Mouse (Mus musculus) forebrain, embryonic 13.5 days (tissue): ENCODE results near the gene Tpsg1. TPM values are rescaled to one million over a fixed set of nuclear protein-coding genes. Genes with fewer than 3 reads are reported as not detected.

Source experiments
- ATAC-seq: fragments of 200-750 bp; cut with Nextera tagmentation; 2 replicates; pipeline ENCODE4 v1.8.0; 2017
- H3K27ac ChIP-seq: fragments of 300-500 bp; sonication (generic); 2 replicates; pipeline ENCODE4 v1.5.1; 2015; ENCODE audit warnings: inconsistent platforms, mild to moderate bottlenecking, moderate library complexity
- H3K27me3 ChIP-seq: fragments of 300-500 bp; sonication (generic); 2 replicates; pipeline ENCODE4 v1.6.1; 2015; ENCODE audit warnings: mild to moderate bottlenecking, inconsistent platforms
- H3K36me3 ChIP-seq: fragments of 300-500 bp; sonication (generic); 2 replicates; pipeline ENCODE4 v1.6.1; 2015; ENCODE audit warnings: mild to moderate bottlenecking, inconsistent platforms; ENCODE audit not compliant: poor library complexity, severe bottlenecking
- H3K4me1 ChIP-seq: fragments of 300-500 bp; sonication (generic); 2 replicates; pipeline ENCODE4 v1.6.1; 2015; ENCODE audit warnings: inconsistent platforms
- H3K4me2 ChIP-seq: fragments of 300-500 bp; sonication (generic); 2 replicates; pipeline ENCODE4 v1.6.1; 2015; ENCODE audit warnings: inconsistent platforms, mild to moderate bottlenecking, moderate library complexity
- H3K4me3 ChIP-seq: fragments of 300-500 bp; sonication (generic); 2 replicates; pipeline ENCODE4 v1.5.1; 2015; ENCODE audit warnings: mild to moderate bottlenecking, inconsistent platforms
- H3K9ac ChIP-seq: fragments of 300-500 bp; sonication (generic); 2 replicates; pipeline ENCODE4 v1.6.1; 2015; ENCODE audit warnings: mild to moderate bottlenecking, inconsistent platforms
- H3K9me3 ChIP-seq: fragments of 300-500 bp; sonication (generic); replicated peaks from 2 replicates; pipeline ENCODE4 v1.6.1; 2016; ENCODE audit warnings: inconsistent platforms
- WGBS: fragments of 180-500 bp; shearing (Covaris S2); methylation state at CpG from one replicate; pipeline ENCODE4 v1.1.7; 2015; 5-methylcytosine and 5-hydroxymethylcytosine counted together
- polyA plus RNA-seq: library from polyadenylated mRNA; unstranded; fragments of >200 nt; fragmentation: Nextera tagmentation; extraction: Ambion mirVana; gene quantifications from 2 replicates; pipeline ENCODE4 v1.2.1, GENCODE M21; 2015

The Tpsg1 gene
- polyA plus RNA-seq, 1 experiment from 2014 or later, result 0.66 TPM

DNA sequence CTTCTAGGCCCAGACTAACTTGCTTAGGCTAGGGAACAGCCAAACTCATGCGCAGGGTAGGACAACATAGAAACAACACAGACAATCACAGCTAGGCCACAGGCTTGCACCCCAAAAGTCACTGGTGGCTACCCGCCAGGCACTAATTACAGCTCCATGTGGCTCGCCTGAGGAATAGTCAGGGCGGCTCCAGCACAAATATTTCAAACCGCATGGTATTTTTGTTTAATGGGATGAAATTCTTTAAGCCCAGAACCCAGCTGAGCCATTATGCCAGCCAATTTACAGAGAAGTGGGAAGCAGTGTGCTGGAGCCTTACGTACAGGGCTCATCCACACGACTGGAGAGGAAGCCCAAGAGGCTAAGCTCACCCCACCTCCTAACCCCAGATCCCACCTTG, 40.5 kb downstream of the Tpsg1 start:
- H3K27ac ChIP-seq, result peak overlapping the region; percentile 14
- H3K27me3 ChIP-seq, result peaks cover 56% of the 10 kb centered on the region
- H3K4me1 ChIP-seq, result peaks cover 65% of the 10 kb centered on the region
- no peak overlapping the region for H3K9ac ChIP-seq
- no peak overlapping the region for H3K4me3 ChIP-seq
- no peak overlapping the region for H3K4me2 ChIP-seq
- no peak for ATAC-seq
- 41% methylated on average over 7 of the region's 7 CpGs for WGBS
- no peaks in the 10 kb centered on the region for H3K9me3 ChIP-seq
- no peaks in the 10 kb centered on the region for H3K36me3 ChIP-seq

DNA sequence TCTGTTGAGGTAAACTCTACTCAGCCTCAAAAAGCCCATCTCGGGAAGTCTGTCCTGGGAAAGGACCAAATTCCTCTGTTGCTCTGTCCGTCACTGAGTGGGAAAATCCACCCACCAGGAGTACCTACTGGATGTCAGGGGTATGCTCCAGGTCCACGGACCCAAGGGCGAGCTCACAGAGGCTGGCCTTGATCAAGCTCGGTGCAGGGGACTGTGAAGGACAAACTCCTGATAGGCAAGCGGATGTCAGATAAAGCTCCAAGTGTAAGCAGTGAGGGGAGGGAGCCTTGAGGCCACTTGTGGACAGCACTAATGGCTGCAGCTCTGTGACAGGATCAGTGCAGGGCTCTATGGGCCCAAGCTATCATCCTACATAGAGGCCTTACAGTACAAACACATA, 41.1 kb downstream of the Tpsg1 start:
- Histone ChIP-seq H3K4me1 (peaks cover 65% of the 10 kb centered on the region), H3K36me3 (no peaks in the 10 kb centered on the region), H3K4me3 (no peak overlapping the region), H3K27ac (peak overlapping the region; percentile 14), H3K4me2 (no peak overlapping the region), H3K9me3 (no peaks in the 10 kb centered on the region), H3K9ac (no peak overlapping the region), H3K27me3 (peaks cover 51% of the 10 kb centered on the region)
- ATAC-seq, result no peak
- 80% methylated on average over 6 of the region's 6 CpGs for WGBS

DNA sequence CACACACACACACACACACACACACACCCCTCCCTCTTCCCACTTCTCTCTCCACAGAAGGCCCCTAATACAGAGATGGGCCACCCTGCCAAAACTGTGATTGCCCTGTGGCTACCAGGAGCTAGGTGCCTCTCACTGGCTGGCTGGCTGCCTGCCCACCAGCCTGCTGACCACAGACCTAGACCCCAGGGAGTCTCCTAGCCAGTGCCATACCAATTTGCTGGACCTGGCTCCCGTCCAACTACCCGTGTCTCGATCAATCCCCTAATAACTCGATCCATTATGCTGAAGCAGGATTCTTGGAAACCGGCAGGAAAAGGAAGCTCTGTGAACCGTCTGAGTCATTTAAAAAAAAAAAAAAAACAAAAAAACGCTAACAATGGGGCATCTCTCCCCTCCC, 41.7 kb downstream of the Tpsg1 start:
- ATAC-seq, result no peak
- 22% methylated on average over 7 of the region's 7 CpGs for WGBS
- no peak overlapping the region for H3K9ac ChIP-seq

DNA sequence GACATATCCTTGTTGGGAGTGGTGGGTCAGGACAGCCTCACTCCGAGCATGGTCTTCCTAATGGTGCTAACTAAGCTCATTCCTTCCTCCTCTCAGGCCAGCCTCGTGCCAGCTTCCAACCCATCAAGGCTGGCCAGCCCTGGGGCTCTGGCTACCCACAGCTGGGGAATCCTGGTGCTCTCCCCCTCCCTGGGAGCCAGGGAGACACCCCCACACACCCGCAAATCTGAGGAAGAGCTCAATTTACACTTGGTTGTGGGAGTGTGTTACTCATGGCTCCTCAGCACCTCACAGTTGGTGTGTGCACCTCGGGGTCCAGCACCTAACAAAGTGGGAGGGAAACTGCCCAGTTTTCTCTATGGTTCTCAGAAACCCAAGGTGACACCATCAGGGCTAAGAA, 42.2 kb downstream of the Tpsg1 start:
- no peak overlapping the region for H3K9ac ChIP-seq
- H3K27ac ChIP-seq, result peak overlapping the region; percentile 14
- peaks cover 65% of the 10 kb centered on the region for H3K4me1 ChIP-seq
- no peak overlapping the region for H3K4me2 ChIP-seq
- no peak for ATAC-seq
- H3K4me3 ChIP-seq, result no peak overlapping the region
- peaks cover 51% of the 10 kb centered on the region for H3K27me3 ChIP-seq
- H3K9me3 ChIP-seq, result no peaks in the 10 kb centered on the region
- H3K36me3 ChIP-seq, result no peaks in the 10 kb centered on the region
- 73% methylated on average over 4 of the region's 4 CpGs for WGBS

More for the DNA sequence above, 41.7 kb downstream of the Tpsg1 start:
- H3K4me2 ChIP-seq, result no peak overlapping the region
- H3K4me3 ChIP-seq, result no peak overlapping the region
- H3K9me3 ChIP-seq, result no peaks in the 10 kb centered on the region
- peak overlapping the region; percentile 14 for H3K27ac ChIP-seq
- H3K27me3 ChIP-seq, result peaks cover 51% of the 10 kb centered on the region
- peaks cover 65% of the 10 kb centered on the region for H3K4me1 ChIP-seq
- H3K36me3 ChIP-seq, result no peaks in the 10 kb centered on the region

DNA sequence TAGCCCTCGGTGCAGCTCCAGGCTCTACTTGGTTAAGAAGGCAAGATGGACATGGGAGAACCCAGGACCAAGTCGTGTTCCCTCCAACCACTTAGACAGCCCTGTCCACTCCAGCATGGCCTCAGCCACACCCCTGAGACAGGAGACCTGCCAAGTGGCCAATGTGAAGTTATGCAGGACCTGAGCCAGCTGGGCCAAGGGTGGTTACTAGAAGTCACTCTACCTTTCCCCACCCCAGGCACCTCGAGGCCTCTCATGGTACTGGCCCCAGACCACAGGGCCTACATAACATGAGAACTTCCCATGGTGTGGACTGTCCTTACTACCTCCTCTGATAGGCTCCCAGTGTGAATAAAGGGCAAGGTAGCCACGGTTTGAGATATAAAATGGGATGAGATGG, 45.1 kb downstream of the Tpsg1 start:
- no peak overlapping the region for H3K4me2 ChIP-seq
- H3K9ac ChIP-seq, result no peak overlapping the region
- H3K4me3 ChIP-seq, result no peak overlapping the region
- no peaks in the 10 kb centered on the region for H3K36me3 ChIP-seq
- peaks cover 25% of the 10 kb centered on the region for H3K27me3 ChIP-seq
- WGBS, result 78% methylated on average over 4 of the region's 4 CpGs
- H3K4me1 ChIP-seq, result peaks cover 68% of the 10 kb centered on the region
- no peaks in the 10 kb centered on the region for H3K9me3 ChIP-seq
- H3K27ac ChIP-seq, result no peak overlapping the region
- no peak for ATAC-seq

DNA sequence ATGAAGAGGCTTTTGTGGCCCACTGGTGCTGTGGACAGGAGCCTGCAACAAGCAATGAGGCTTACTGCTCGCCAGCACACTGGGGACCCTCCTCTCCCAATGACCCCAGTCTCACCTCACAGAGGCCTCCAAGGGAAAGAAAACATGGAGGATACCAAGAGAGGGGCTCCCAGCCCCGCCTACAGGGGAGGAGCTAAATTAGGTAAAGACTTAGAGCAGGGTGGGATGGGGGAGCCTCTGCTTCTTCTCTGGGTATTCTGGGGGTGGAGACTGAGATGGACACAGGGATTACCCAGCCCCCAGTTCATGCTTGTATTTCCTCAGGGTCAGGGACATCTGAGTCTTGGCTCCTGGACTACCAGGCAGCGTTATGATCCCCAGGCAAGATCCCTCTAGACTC, 45.8 kb downstream of the Tpsg1 start:
- Histone ChIP-seq H3K9me3 (no peaks in the 10 kb centered on the region), H3K4me3 (no peak overlapping the region), H3K4me2 (no peak overlapping the region), H3K27ac (no peak overlapping the region; the same call in 1 of the 2 replicates), H3K36me3 (no peaks in the 10 kb centered on the region), H3K4me1 (peaks cover 68% of the 10 kb centered on the region), H3K9ac (no peak overlapping the region), H3K27me3 (peaks cover 18% of the 10 kb centered on the region)
- ATAC-seq, result no peak
- WGBS, result 36% methylated on average over 3 of the region's 3 CpGs

DNA sequence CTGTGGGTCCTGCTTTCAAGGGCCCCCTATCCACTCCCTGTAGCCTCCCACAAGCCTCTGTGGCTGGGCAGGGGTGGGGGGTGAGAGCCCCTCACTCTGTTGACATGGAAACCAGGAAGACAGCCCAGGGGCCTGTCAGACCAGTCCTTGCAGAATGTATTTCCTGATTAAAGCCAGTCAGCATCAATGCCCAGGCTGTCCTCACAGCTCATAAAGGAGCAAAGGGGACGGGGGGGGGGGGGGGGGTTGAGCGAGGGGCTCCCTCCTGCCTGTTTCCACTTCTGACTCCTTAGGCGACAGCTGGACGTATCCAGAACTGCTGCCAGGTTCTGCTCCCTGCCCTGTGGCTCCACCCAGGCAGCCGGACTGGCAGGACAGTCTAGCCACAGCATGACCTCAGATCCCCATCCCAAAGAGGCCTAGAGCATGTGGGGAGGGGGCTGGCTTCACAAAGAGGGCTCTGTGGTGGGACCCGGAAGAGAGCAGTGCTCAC, 46.4 kb downstream of the Tpsg1 start:
- Histone ChIP-seq H3K4me1 (peaks cover 68% of the 10 kb centered on the region), H3K36me3 (no peaks in the 10 kb centered on the region), H3K9me3 (no peaks in the 10 kb centered on the region), H3K9ac (peak overlapping the region; percentile 50; the same call in 1 of the 2 replicates), H3K27me3 (peaks cover 14% of the 10 kb centered on the region), H3K27ac (peak overlapping the region; percentile 11; the same call in 1 of the 2 replicates), H3K4me2 (peak overlapping the region; percentile 19; the same call in 1 of the 2 replicates), H3K4me3 (no peak overlapping the region)
- 3% methylated on average over 6 of the region's 6 CpGs for WGBS
- 0 out of 2 replicates have a peak, but pooled peaks have one; percentile 11 for ATAC-seq

DNA sequence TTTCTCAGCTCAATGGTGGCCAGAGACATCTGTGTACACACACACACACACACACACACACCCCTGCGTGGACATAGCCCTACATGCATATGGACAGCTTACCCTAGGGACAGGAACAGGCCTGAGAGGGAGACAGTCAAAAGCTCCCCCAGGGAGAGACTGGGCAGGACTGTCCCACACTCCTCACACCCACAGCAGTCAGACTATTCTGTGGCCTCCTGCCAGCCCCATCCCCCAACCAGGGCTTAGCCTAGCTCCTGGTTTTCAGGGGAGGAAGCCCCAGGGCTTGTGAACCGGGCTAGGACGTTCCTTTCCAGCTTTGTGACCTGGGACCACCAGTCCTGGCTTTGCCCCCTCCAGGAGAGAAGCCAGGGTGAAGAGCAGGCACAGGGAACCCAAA, 47.1 kb downstream of the Tpsg1 start:
- Histone ChIP-seq H3K36me3 (no peaks in the 10 kb centered on the region), H3K4me3 (no peak overlapping the region), H3K4me2 (no peak overlapping the region; the same call in 1 of the 2 replicates), H3K4me1 (peaks cover 66% of the 10 kb centered on the region), H3K9me3 (no peaks in the 10 kb centered on the region), H3K27me3 (peaks cover 14% of the 10 kb centered on the region), H3K27ac (peak overlapping the region; percentile 11; the same call in 1 of the 2 replicates), H3K9ac (peak overlapping the region; percentile 50; the same call in 1 of the 2 replicates)
- 0 out of 2 replicates have a peak, but pooled peaks have one; percentile 14 for ATAC-seq
- WGBS, result 14% methylated on average over 3 of the region's 3 CpGs

DNA sequence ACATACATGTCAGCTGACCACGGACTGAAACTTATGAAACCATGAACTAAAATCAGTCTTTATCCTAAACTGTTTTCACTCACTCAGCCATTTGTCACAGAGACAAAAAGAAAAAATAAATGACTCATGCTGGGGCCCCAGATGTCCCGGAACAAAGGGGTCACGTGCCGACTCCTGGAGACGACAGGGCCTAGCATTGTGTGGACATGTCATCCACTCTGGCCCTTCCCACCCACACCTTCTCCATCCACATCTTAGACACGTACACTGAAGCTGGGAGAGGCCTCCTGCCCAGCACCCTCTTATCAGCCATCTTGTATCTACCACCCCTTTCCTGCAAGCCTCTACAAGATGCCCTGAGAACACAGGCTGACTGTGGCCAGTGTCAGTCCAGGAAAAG, 48.9 kb downstream of the Tpsg1 start:
- H3K4me1 ChIP-seq, result peaks cover 62% of the 10 kb centered on the region
- ATAC-seq, result no peak
- no peak overlapping the region for H3K9ac ChIP-seq
- H3K9me3 ChIP-seq, result no peaks in the 10 kb centered on the region
- H3K36me3 ChIP-seq, result no peaks in the 10 kb centered on the region
- H3K27ac ChIP-seq, result no peak overlapping the region
- peaks cover 9% of the 10 kb centered on the region; the same call in 1 of the 2 replicates for H3K27me3 ChIP-seq
- H3K4me3 ChIP-seq, result no peak overlapping the region
- no peak overlapping the region for H3K4me2 ChIP-seq
- 72% methylated on average over 6 of the region's 6 CpGs for WGBS

DNA sequence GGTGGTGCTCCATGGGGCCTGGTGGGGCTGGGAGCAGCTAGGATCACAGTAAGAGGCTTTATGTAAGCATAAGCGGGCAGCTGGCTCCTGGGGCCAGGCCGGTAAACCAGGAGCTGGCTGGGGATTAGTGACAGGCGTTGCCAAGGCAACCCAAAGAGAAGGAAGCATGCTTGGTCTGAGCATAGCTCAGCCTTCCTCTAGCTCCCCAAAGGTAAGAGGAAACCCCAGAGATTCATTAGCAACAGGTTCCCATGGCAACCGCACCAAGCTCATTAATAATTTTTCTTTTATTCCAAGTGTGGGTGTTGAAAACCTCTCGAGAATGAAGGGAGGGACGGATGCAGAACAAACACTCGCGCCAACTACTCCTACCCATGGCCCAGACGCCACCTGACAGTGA, 49.9 kb downstream of the Tpsg1 start:
- peak; percentile 57; the same call in 1 of the 2 replicates for ATAC-seq
- WGBS, result 8% methylated on average over 9 of the region's 9 CpGs
- Histone ChIP-seq H3K36me3 (no peaks in the 10 kb centered on the region), H3K9me3 (no peaks in the 10 kb centered on the region), H3K27ac (peak overlapping the region; percentile 32), H3K4me2 (peak overlapping the region; percentile 8; the same call in 1 of the 2 replicates), H3K9ac (no peak overlapping the region), H3K27me3 (peaks cover 6% of the 10 kb centered on the region; the same call in 1 of the 2 replicates), H3K4me1 (peaks cover 62% of the 10 kb centered on the region), H3K4me3 (no peak overlapping the region)

DNA sequence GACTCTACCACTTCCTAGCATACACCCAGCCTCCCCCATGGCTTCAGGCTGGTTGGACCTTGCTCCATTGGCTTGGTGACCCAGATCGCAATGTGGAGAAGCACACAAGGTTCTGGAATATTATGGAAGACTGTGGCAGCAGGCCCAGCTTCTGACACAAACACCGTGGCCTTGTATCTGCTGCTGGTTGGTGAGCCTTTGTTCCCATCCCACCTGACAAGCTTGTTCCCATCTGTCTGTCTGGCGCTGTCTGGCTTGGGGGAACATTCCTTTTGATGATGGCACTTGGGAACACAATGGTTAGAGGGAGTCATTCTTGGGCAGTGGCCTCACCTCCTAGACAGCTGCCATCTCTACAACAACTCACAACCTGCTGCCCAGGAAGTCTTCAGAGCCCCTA, 51.9 kb downstream of the Tpsg1 start:
- Histone ChIP-seq H3K27me3 (peaks cover under 1% of the 10 kb centered on the region; the same call in 1 of the 2 replicates), H3K9me3 (no peaks in the 10 kb centered on the region), H3K4me2 (no peak overlapping the region), H3K36me3 (no peaks in the 10 kb centered on the region), H3K4me3 (no peak overlapping the region), H3K9ac (no peak overlapping the region), H3K27ac (no peak overlapping the region), H3K4me1 (peaks cover 48% of the 10 kb centered on the region)
- 88% methylated on average over 3 of the region's 3 CpGs for WGBS
- no peak for ATAC-seq
